Mouse (Mus musculus) CD4-positive naive resting alpha-beta T cell, adult 57 days (primary cell): ENCODE results near the gene Myadml2. TPM values are rescaled to one million over a fixed set of nuclear protein-coding genes. Genes with fewer than 3 reads are reported as not detected.

ENCODE experiments used
- total RNA-seq: library from RNA; stranded (reverse); gene quantifications from one replicate; pipeline ENCODE4 v1.2.4, GENCODE M21; 2023

The Myadml2 gene
- total RNA-seq: not detected

DNA sequence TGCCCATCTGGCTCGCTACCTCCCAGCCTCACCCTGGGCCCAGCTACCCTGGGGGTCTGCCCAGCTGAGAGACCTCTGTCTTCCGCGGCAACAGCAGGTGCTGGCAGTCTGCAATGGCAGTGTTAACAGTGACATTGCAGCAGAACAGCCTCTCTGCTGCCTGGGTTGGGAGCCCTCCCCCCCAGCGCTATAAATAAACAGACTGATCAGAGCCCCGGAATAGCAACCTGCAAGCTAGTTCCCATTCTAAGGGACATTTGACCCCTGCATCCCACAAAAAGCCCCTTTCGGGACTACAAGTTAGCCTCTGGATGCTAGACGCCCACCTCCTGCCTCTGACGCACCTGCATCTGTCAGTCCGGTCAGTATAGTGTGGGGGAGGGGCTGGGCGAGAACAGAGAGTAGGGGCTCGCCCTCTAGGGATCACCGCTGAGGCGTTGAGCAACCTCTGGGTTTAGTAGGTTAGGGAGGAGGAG, at the start of gene Myadml2:
TSS of gene Myadml2 (minus strand) at position 158 of the 476 bp plus-strand sequence.

DNA sequence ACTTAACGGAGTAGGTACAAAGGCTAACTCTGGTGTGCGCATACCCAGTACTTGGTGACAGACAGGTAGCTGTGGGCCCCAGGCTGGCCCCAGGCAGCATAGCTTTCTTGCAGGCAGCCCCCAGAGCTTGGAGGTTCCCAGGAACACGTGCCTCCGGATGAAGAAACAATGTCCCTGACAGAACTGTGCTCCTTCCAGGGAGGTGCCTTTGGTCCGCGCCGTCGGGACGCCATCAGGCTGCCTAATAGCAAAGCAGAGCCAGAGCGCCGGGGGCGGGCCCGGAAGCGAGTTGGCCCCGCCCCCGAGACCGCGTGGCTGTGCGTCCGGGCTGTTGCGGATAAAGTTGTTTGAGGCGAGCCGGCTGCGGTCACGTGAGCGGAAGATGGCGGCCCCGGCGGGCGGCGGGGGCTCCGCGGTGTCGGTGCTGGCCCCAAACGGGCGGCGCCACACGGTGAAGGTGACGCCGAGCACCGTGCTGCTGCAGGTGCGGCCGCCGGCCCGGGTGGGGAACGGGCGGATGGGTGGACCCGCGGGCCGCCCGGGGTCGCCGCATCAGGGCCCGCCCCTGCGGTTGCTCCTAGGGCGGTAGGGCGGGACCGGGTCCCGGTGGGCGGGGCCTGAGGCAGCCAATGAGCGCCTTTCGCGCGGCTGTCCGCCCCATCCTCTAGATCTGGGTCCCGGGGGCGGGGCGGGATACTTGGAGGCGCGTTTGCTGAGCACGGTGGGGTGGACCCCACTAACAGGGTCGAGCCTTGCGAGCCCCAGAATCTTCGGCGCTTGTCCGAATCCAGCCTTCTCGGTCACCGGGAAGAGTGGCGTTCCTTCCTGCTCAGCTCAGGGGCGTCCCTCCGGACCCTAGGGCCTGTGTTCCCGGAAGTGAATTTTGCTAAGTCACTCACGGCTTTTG, 25.0 kb upstream of the Myadml2 start, which contains the start of gene Aspscr1:
TSS of gene Aspscr1 (plus strand) at position 287 of the 907 bp plus-strand sequence.

DNA sequence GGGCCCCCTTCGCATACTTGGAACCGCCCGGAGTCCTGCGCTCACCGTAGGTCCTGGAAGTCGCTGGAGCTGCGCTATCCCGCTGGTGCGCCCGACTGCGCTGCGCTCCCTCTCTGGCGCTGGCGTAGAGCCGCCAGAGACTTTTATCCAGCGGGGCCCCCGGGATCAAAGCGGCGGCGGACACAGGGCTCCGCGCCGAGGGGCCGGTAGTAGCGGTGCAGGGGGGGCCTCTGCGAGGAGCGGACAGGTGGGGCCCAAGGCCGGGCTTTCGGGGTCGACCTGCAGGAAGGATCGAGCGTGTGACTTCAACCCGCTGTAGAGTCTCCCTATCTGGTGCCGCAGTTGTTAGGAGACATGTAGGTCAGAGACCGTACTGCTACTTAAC, 13.1 kb upstream of the Myadml2 start, which contains the start of gene Notum:
TSS of gene Notum (minus strand) at position 100 of the 385 bp plus-strand sequence.

DNA sequence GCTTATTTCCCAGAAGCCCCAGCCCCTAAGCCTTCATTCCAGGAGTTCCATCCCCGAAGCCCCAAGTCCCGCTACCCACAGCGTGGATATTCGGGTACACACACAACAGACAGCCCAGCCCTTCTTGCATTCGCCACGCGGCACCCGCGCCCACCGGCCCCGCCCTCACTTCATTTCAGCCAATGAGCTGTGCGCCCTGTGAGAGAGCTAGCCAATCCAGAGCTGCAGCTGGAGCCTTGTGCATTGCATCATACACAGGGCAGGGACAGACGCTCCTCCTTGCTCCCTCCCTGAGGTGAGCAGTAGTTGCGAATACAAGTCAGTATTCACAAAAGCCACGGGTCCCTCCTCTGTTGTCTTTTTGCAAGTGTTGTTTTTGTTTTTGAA, 4.4 kb downstream of the Myadml2 start, which contains the start of gene Pycr1:
TSS of gene Pycr1 (minus strand) at position 169 of the 387 bp plus-strand sequence.

DNA sequence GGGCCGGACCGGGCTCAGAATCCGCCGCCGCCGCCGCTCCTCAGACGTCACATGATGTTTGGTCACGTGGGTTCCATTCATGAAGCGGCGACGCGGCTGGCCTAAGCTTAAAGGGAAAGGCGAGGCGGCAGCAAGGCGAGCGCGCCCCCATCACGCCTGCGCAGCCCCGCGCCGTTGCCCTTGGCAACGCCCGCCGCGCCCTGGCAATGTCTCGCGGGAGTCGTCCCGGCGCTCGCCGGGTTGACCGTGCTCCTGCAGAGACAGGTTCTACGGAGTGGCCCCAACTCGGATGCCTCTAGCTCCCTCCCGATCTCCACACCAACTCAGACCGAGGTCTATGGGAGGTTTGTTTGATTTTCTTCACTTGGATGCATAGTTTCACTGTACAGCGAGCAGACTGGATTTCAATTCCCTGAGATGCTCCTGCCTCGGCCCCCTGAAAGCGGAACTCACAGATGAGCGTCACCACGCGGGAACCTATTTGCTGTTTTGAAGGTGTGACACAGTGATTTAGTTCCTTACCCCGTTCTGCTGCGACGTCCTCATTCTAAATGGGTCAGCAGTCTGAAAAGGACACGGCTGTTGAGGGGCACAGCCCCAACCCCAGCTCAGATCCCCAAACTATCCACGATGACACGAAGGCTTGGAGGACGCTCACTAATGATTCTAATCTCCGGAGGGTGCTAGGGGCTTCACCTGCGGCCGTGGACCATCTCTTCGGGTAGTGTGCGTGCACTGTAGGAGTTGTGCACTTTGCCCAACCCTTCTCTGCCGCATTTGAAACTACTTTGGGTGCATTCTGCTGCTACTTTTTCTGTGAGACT, 14.2 kb downstream of the Myadml2 start, which contains the start of gene Mafg:
TSS of gene Mafg (minus strand) at position 81 of the 824 bp plus-strand sequence.

DNA sequence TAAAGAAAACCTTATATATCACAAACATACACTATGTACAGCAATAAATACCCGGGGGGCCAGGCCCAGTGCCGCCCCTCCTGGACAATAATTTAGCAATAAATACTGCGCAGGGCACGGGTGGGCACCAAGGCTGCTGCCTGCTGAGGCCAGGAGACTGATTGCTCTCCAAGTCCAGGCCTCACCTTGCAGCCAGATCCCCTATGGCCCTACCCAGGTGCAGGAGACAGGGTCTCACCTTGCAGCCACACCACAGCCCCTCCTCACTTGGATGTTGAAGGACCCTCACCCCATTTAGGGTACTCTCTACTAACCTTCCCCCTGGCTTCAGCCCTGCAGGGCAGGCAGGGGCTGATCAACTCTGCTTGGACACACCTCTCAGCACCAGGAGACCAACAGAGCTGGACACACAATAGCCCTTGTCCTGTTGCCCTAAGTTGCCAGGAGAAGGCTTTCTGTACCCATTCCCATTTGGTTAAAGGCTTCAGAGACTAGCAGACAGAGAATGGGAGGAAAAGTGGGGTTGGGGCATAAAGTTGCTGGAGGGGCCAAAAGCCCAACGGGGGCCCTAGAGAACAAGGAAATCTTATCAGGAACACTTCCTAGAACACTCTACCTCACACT, 22.7 kb downstream of the Myadml2 start, which contains the start of gene Sirt7:
TSS of gene Sirt7 (minus strand) at position 89 of the 624 bp plus-strand sequence.

DNA sequence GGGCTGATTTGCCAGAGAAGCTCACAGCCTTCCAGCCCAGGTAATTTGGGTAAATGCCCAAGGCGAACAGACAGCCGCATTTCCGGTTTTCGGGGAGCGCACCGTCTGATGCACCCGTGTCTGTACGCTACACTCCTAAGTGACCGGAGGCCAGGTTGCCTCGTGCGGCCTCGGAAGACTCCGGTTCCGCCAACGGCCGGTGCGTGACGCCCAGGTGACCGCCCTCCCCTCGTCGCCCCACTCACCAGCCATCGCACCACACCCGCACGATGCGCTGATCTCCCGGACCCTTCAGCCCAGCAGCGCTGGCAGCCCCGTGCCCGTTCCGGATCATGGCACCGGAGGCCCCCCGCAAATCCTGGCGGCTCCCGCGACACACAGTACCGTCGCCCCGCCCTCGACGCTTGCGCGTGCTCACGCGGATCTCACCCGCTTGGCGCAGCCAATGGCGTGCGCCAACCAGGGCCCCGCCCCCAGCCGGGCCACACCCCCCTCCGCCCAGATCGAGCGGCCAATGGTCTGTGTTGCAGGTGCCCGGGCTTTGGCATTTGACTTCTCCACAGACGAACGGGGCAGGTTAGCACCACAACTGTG, 30.3 kb downstream of the Myadml2 start, which contains the start of gene Pcyt2:
TSS of gene Pcyt2 (minus strand) at position 418 of the 594 bp plus-strand sequence.

DNA sequence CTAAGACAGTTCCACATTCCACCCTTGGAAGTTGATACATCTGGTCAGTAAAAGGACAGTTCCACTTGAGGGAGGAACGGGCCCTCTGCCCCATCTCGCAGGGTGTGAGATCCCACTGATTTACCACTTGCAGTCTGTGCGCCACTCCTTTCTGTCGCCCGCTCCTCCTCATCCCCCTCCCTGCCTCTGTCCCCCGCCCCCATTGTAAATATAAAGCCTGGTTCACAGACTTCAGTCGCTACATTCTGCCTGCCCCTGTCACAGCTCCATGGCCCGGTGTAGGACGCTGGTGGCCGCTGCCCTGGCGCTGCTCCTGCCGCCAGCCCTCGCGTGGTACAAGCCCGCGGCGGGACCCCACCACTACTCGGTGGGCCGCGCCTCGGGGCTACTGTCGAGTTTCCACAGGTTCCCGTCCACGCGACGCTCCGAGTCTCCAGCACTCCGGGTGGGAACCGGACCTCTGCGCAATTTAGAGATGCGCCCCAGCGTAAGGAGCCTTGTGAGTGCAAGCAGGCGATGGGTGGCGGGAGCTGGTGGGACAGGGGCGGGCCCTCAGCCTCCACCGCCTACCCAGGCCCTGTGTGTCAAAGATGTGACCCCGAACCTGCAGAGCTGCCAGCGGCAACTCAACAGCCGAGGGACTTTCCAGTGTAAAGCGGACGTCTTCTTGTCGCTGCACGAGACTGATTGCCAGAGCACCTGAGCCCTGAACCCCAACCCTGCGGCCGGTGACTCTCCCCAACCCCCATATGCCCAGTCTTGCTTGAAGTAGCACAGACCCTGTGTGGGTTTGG, 39.5 kb downstream of the Myadml2 start, which contains the start of gene Npb:
TSS of gene Npb (plus strand) at position 237 of the 794 bp plus-strand sequence.

DNA sequence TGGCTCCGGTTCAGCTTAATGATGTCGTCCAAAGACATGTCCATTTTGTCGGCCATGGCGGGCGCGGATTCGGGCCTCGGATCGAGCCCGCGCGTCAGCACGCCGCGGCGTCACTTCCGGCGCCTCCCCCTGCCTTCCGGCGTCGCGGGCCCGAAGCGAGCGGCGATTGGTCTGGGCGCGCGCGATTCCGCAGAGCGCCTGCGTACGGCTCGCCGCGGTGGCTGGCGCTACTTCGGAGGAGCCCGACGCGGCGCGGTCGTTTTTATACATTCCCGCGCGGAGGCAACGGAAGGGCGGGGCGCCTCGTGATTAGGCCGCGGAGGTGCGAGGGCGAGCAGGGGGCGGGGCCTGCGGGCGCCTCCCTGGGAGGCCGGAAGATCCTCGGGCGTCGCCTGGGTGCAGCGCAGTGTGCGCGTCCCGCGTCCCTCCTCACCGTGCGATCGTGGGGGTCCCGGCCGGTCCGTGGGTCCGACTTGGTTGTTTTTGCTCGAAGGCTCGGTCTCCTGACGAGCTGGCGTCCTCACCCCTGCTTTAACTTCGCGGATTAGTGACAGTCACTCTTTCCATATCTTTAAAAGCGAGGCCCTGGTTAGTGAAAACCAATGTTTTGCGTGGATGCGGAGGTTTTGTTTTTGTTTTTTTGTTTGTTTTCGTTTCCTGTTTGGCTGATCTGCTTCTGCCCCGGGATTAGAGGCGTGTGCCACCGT, 49.5 kb downstream of the Myadml2 start, which contains the start of the genes Alyref and Anapc11:
TSS of gene Alyref (minus strand) at position 83 of the 707 bp plus-strand sequence.
TSS of gene Anapc11 (plus strand) at position 139 of the 707 bp plus-strand sequence.

Other genes starting within 250 kb of the Myadml2 start
- 55.1 TPM for gene Nploc4, start 210.4 kb downstream of the Myadml2 start, total RNA-seq
- 46.6 TPM for gene Tspan10, start 205.5 kb downstream of the Myadml2 start, total RNA-seq
- gene Pde6g, start 194.7 kb downstream of the Myadml2 start, total RNA-seq: 0.80 TPM
- gene Oxld1, start 190.1 kb downstream of the Myadml2 start, total RNA-seq: 7.1 TPM
- gene Ccdc137, start 190.0 kb downstream of the Myadml2 start, total RNA-seq: 32.2 TPM
- 13.4 TPM for gene Arl16, start 180.6 kb downstream of the Myadml2 start, total RNA-seq
- gene Mrpl12, start 163.5 kb downstream of the Myadml2 start, total RNA-seq: 28.5 TPM
- gene Slc25a10, start 156.3 kb downstream of the Myadml2 start, total RNA-seq: 9.7 TPM
- gene Gcgr, start 117.5 kb downstream of the Myadml2 start, total RNA-seq: not detected
- 36.1 TPM for gene Mcrip1, start 98.4 kb downstream of the Myadml2 start, total RNA-seq
- not detected for gene Ppp1r27, start 97.0 kb downstream of the Myadml2 start, total RNA-seq
- 123 TPM for gene P4hb, start 74.9 kb downstream of the Myadml2 start, total RNA-seq
- gene Arhgdia, start 66.5 kb downstream of the Myadml2 start, total RNA-seq: 404 TPM
- 109 TPM for gene Alyref, start 49.8 kb downstream of the Myadml2 start, total RNA-seq
- 71.8 TPM for gene Anapc11, start 49.7 kb downstream of the Myadml2 start, total RNA-seq
- 3.8 TPM for gene Npb, start 39.7 kb downstream of the Myadml2 start, total RNA-seq
- gene Pcyt2, start 30.2 kb downstream of the Myadml2 start, total RNA-seq: 153 TPM
- 131 TPM for gene Sirt7, start 22.9 kb downstream of the Myadml2 start, total RNA-seq
- gene Mafg, start 14.6 kb downstream of the Myadml2 start, total RNA-seq: 39.8 TPM
- 1.2 TPM for gene Pycr1, start 4.4 kb downstream of the Myadml2 start, total RNA-seq
- gene Notum, start 13.0 kb upstream of the Myadml2 start, total RNA-seq: not detected
- gene Aspscr1, start 24.8 kb upstream of the Myadml2 start, total RNA-seq: 126 TPM
- gene Cenpx, start 65.6 kb upstream of the Myadml2 start, total RNA-seq: 37.5 TPM
- 33.3 TPM for gene Lrrc45, start 65.8 kb upstream of the Myadml2 start, total RNA-seq
- 1.1 TPM for gene Rac3, start 73.3 kb upstream of the Myadml2 start, total RNA-seq
- 0.65 TPM for gene Dcxr, start 79.1 kb upstream of the Myadml2 start, total RNA-seq
- not detected for gene Cbr2, start 84.0 kb upstream of the Myadml2 start, total RNA-seq
- gene Hmga1b, start 114.6 kb upstream of the Myadml2 start, total RNA-seq: 30.9 TPM
- 12.4 TPM for gene Rfng, start 136.0 kb upstream of the Myadml2 start, total RNA-seq
- 64.3 TPM for gene Gps1, start 136.1 kb upstream of the Myadml2 start, total RNA-seq
- gene Dus1l, start 148.2 kb upstream of the Myadml2 start, total RNA-seq: 61.8 TPM
- 160 TPM for gene Fasn, start 176.4 kb upstream of the Myadml2 start, total RNA-seq